Mouse (Mus musculus) forebrain, postnatal 0 days (tissue): Measurements from ENCODE around the gene Csmd2. TPM values are rescaled to one million over a fixed set of nuclear protein-coding genes. Genes with fewer than 3 reads are reported as not detected.
A peak's percentile ranks its signal among the peaks of the same experiment; 100 is the strongest.

Source experiments
- ATAC-seq: fragments of 200-750 bp; cut with Nextera tagmentation; 2 replicates; pipeline ENCODE4 v1.8.0; 2017; ENCODE audit warnings: mild to moderate bottlenecking, moderate library complexity
- DNase-seq: peaks from one replicate; pipeline ENCODE4 v3.0.0-alpha.2; 2015
- H3K27ac ChIP-seq: fragments of 300-500 bp; sonication (generic); 2 replicates; pipeline ENCODE4 v1.5.1; 2014; ENCODE audit warnings: low read depth, mild to moderate bottlenecking, antibody characterized with exemption, low read length, moderate library complexity, mixed read lengths
- H3K27me3 ChIP-seq: fragments of 300-500 bp; sonication (generic); 2 replicates; pipeline ENCODE4 v1.6.1; 2014; ENCODE audit warnings: mild to moderate bottlenecking, low read length, mixed read lengths; ENCODE audit not compliant: insufficient read depth
- H3K36me3 ChIP-seq: fragments of 300-500 bp; sonication (generic); 2 replicates; pipeline ENCODE4 v1.6.1; 2014; ENCODE audit warnings: mild to moderate bottlenecking, moderate library complexity; ENCODE audit not compliant: insufficient read depth
- H3K4me1 ChIP-seq: fragments of 300-500 bp; sonication (generic); 2 replicates; pipeline ENCODE4 v1.6.1; 2014; ENCODE audit warnings: antibody characterized with exemption; ENCODE audit not compliant: insufficient read depth
- H3K4me2 ChIP-seq: fragments of 300-500 bp; sonication (generic); 2 replicates; pipeline ENCODE4 v1.6.1; 2014; ENCODE audit warnings: low read depth, mild to moderate bottlenecking, moderate library complexity
- H3K4me3 ChIP-seq: fragments of 300-500 bp; sonication (generic); 2 replicates; pipeline ENCODE4 v1.5.1; 2014; ENCODE audit warnings: low read depth, low read length, mixed read lengths
- H3K9ac ChIP-seq: fragments of 300-500 bp; sonication (generic); 2 replicates; pipeline ENCODE4 v1.6.1; 2014; ENCODE audit warnings: mild to moderate bottlenecking
- H3K9me3 ChIP-seq: fragments of 300-500 bp; sonication (generic); 2 replicates; pipeline ENCODE4 v1.6.1; 2016; ENCODE audit warnings: low read length
- CTCF ChIP-seq: sonication (generic); IDR thresholded peaks from 2 replicates; pipeline ENCODE4 v1.5.1; 2016; ENCODE audit warnings: antibody characterized with exemption, control low read depth, low read depth
- WGBS: fragments of 180-500 bp; shearing (Covaris S2); extraction: QIAGEN DNeasy Blood & Tissue Kit; methylation state at CpG from one replicate; pipeline ENCODE4 v1.1.7; 2014; 5-methylcytosine and 5-hydroxymethylcytosine counted together
- polyA plus RNA-seq: library from polyadenylated mRNA; unstranded; fragments of >200 nt; fragmentation: Nextera tagmentation; extraction: Ambion mirVana; gene quantifications from 2 replicates; pipeline ENCODE4 v1.2.1, GENCODE M21; 2015
- total RNA-seq: library from RNA; depleted of rRNA; stranded (reverse); fragments of >200 nt; gene quantifications from 2 replicates; pipeline ENCODE4 v1.2.3, GENCODE M21; 2014

Gene Csmd2
- total and polyA plus RNA-seq, 2 experiments from 2014 or later, result 5.5 to 35.8 TPM

DNA sequence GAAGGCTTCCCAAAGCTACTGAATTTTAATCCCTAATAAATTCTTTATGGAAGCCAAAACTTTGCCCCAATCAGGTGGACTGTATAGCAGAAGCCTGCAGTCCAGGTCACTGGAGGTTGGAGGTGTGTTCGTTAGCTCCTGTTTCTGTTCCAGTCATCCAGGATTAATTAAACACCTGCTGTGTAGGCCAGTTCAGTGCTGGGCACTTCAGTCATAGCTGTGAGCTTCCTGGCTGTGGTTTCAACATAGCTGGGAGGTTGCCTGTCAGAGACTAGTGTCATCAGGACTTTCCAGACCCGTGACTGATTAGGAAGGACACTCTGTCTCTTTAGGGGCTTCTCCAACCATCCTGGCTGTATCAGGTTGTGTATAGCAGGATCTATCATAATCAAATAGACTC lies 337.9 kb downstream of the Csmd2 start:
- no peak for DNase-seq
- Histone ChIP-seq H3K9me3 (no peaks in the 10 kb centered on the region), H3K4me3 (no peak overlapping the region), H3K27ac (no peak overlapping the region), H3K9ac (no peak overlapping the region), H3K27me3 (no peaks in the 10 kb centered on the region), H3K4me1 (no peaks in the 10 kb centered on the region), H3K36me3 (peaks cover 21% of the 10 kb centered on the region), H3K4me2 (no peak overlapping the region)
- 42% methylated on average over 2 of the region's 2 CpGs for WGBS
- no peak for TF ChIP-seq CTCF
- ATAC-seq, result no peak

DNA sequence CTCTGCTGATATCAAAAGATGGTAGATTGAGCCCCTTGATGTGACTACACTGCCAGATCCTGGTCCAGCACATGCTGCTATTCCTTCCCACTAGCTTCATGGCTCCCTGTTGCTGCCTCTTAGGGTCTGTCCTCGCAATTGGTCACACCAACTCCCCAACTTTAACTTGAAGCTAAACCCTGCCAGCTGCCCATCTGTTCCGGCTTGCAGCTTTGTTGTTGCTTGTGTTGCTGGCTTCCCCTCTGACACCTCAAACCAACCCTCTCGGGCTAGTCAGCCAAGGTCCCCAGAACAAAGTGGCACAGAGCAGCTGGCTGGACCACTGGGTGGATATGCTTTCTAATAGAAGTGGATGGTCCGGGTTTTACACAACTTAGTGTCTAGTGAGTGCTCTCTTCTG lies 339.1 kb downstream of the Csmd2 start:
- Histone ChIP-seq H3K4me3 (no peak overlapping the region), H3K4me2 (no peak overlapping the region), H3K9me3 (no peaks in the 10 kb centered on the region), H3K9ac (no peak overlapping the region), H3K36me3 (peaks cover 20% of the 10 kb centered on the region), H3K27ac (no peak overlapping the region), H3K27me3 (no peaks in the 10 kb centered on the region), H3K4me1 (no peaks in the 10 kb centered on the region)
- 70% methylated on average over 4 of the region's 4 CpGs for WGBS
- no peak for TF ChIP-seq CTCF
- DNase-seq (no peak), ATAC-seq (no peak)

DNA sequence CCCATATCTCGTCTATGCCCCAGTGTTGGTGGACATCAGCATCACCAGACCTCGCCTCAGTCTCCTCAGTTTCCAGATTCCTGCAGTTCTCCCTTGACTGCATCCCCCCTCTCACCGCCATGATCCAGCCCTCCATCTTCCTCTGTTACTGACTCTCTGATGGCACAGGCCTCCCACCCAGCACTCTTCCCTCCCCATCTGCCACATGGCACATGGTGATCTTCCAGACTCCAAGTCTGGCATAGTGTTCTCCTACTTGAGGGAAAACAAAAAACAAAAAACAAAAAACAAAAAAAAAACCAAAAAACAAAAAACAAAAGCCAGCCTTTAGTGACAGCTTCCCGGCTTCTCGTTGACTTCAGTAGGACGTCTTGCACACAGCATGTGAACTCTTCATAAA lies 339.8 kb downstream of the Csmd2 start:
- no peak for DNase-seq
- no peak for TF ChIP-seq CTCF
- 74% methylated on average over 6 of the region's 6 CpGs for WGBS
- no peak overlapping the region for H3K27ac ChIP-seq
- H3K9me3 ChIP-seq, result no peaks in the 10 kb centered on the region
- no peak overlapping the region for H3K4me2 ChIP-seq
- no peaks in the 10 kb centered on the region for H3K27me3 ChIP-seq
- no peak overlapping the region for H3K4me3 ChIP-seq
- H3K9ac ChIP-seq, result no peak overlapping the region
- H3K4me1 ChIP-seq, result no peaks in the 10 kb centered on the region
- no peak for ATAC-seq
- peaks cover 16% of the 10 kb centered on the region for H3K36me3 ChIP-seq

DNA sequence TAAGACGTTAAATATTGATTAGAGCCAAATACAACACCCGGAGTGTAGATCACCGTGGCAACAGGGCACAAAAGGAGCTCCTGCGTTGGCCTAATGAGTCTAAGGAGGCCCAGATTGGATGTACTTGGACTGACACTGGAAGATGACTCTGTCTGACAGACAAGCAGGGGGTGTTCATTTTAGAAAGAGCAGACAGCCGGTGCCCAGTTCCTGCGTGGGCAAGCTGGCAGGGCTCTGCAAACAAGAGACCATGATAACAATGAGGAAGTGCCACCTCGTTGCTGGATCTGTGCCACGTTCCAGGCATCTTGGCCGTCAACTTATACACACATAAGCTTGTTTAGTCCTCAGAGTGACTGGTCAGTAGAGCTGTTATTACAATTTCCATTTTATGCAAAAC lies 342.9 kb downstream of the Csmd2 start:
- ATAC-seq (peak; percentile 47; the same call in 1 of the 2 replicates), DNase-seq (peak; percentile 24)
- Histone ChIP-seq H3K4me2 (no peak overlapping the region), H3K27me3 (no peaks in the 10 kb centered on the region), H3K36me3 (peaks cover 8% of the 10 kb centered on the region), H3K9me3 (no peaks in the 10 kb centered on the region), H3K27ac (no peak overlapping the region), H3K4me3 (no peak overlapping the region), H3K9ac (no peak overlapping the region), H3K4me1 (no peaks in the 10 kb centered on the region)
- no peak for TF ChIP-seq CTCF
- 41% methylated on average over 9 of the region's 9 CpGs for WGBS

DNA sequence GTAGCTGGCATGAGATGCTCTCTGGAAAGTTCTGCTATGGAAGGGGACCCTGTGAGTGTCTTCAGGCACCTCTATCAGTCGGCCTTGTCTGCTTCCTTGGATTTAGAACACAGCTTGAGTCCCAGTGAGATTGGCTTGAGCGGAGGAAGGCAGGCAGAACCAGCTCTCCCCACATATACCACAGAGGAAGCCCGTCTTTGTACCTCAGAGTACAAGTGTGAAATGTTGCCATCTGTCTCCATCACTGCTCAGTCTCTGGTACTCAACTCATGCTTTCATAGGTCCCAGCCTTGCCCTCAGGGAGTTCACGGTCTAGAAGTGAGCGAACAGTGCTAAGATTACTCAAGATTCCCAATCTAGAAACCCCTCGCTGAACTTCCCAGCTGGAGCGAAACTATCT lies 352.8 kb downstream of the Csmd2 start:
- ATAC-seq, result no peak
- no peak overlapping the region for H3K4me2 ChIP-seq
- WGBS, result 85% methylated on average over 7 of the region's 7 CpGs

DNA sequence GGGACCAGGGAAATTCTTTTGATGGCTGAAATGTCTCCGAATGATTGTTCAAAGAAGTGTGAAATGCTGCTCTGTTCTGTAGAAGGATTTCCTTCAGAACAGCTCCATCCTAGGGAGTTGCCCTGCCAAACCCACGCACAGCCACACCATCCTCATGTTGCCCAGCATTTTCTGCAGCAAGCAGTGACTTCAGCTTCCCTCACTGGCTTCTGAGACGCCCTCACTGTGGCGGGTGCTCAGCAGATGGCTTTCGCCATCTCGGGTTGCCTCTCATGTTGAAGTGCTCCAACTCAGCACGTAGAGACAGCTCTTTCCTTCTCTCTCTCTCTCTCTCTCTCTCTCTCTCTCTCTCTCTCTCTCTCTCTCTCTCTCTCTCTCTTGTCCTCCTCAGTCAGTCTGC lies 353.7 kb downstream of the Csmd2 start:
- H3K9ac ChIP-seq, result no peak overlapping the region
- no peaks in the 10 kb centered on the region for H3K4me1 ChIP-seq
- DNase-seq, result peak; percentile 13
- H3K9me3 ChIP-seq, result no peaks in the 10 kb centered on the region
- H3K4me2 ChIP-seq, result no peak overlapping the region
- no peaks in the 10 kb centered on the region for H3K36me3 ChIP-seq
- no peak for TF ChIP-seq CTCF
- H3K27me3 ChIP-seq, result no peaks in the 10 kb centered on the region
- no peak overlapping the region for H3K4me3 ChIP-seq
- peak; percentile 30; the same call in 1 of the 2 replicates for ATAC-seq
- 69% methylated on average over 7 of the region's 7 CpGs for WGBS
- H3K27ac ChIP-seq, result no peak overlapping the region

More for the DNA sequence above, 352.8 kb downstream of the Csmd2 start:
- no peak overlapping the region for H3K27ac ChIP-seq
- no peak overlapping the region for H3K4me3 ChIP-seq
- H3K9me3 ChIP-seq, result no peaks in the 10 kb centered on the region
- no peak for DNase-seq
- H3K27me3 ChIP-seq, result no peaks in the 10 kb centered on the region
- no peaks in the 10 kb centered on the region for H3K36me3 ChIP-seq
- no peak for TF ChIP-seq CTCF
- H3K9ac ChIP-seq, result no peak overlapping the region
- H3K4me1 ChIP-seq, result no peaks in the 10 kb centered on the region

DNA sequence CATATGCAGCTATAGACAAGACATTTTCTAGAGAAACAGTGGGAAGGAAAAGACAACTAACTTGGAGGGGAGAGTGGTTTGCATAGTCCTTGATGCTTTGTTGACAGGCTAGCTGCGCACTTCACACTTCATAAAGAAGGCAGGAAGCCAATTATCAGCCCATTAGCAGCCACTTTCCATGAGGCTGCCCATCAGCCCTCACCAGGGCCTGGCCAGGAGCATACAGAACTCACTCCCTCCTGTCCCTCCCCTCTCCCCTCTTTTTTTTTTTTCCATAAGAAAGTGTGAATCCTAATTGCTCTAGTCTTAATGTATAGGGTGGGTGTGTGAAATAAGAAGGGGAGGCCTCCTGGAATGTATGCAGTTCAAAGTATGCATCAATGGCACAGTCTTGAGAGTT lies 354.6 kb downstream of the Csmd2 start:
- Histone ChIP-seq H3K27ac (no peak overlapping the region), H3K4me1 (no peaks in the 10 kb centered on the region), H3K9ac (no peak overlapping the region), H3K27me3 (no peaks in the 10 kb centered on the region), H3K36me3 (no peaks in the 10 kb centered on the region), H3K4me2 (no peak overlapping the region), H3K4me3 (no peak overlapping the region), H3K9me3 (no peaks in the 10 kb centered on the region)
- ATAC-seq (no peak), DNase-seq (no peak)
- WGBS, result 55% methylated on average over 1 of the region's 1 CpGs
- TF ChIP-seq CTCF, result no peak

DNA sequence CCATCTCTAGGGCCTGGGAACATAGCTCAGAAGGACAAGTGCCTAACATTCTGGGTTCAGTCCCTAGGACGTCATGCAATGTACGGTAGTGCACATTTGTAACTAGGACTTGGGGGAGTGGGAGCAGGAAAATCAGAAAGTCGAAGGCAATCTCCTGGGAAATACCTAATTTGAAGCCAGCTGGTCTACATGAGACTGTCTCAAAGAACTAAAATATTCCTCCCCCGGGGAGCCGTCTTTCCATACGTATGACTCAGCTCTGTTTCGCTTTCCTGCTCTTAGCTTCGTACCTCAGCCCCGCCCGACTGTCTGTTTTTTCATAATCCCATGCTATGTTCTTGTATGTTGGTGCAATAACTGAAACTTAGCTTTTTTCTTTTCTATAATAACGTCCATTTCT lies 371.1 kb downstream of the Csmd2 start:
- TF ChIP-seq CTCF, result no peak
- no peaks in the 10 kb centered on the region for H3K36me3 ChIP-seq
- H3K4me1 ChIP-seq, result no peaks in the 10 kb centered on the region
- no peaks in the 10 kb centered on the region for H3K27me3 ChIP-seq
- H3K9me3 ChIP-seq, result no peaks in the 10 kb centered on the region
- WGBS, result 83% methylated on average over 11 of the region's 11 CpGs
- H3K4me2 ChIP-seq, result no peak overlapping the region
- ATAC-seq (no peak), DNase-seq (no peak)
- no peak overlapping the region for H3K27ac ChIP-seq
- H3K4me3 ChIP-seq, result no peak overlapping the region
- H3K9ac ChIP-seq, result no peak overlapping the region
